Mouse (Mus musculus) cerebellum, adult 11 months (tissue): Measurements from ENCODE around the gene Nat10.

ENCODE experiments used
- DNase-seq: peaks from one replicate; pipeline ENCODE4 v3.0.0; 2022

The Nat10 gene

GRCm38 (mm10) chr2:103760906-103761716 is at the start of gene Nat10:
Gene Nat10, minus strand, starts transcription at chr2:103761270.
- DNase-seq: peak; percentile 98

DNA sequence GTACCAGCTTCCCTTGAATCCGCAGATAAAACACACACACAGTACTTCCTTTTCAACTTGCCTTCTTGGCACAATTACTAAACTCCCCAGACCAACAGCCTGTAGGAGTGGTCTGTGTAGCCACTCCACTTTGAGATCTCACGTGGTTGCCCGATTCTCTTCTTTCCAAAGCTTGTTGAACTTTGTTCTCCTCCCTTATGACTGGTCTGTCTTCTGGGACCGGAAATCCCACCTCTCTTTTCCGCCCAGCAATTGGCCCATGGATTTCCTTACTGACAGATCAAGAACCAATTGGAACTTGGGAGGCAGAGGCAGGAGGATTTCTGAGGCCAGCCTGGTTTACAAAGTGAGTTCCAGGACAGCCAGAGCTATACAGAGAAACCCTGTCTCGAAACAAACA is 49.3 kb upstream of the Nat10 start:
- DNase-seq: no peak

DNA sequence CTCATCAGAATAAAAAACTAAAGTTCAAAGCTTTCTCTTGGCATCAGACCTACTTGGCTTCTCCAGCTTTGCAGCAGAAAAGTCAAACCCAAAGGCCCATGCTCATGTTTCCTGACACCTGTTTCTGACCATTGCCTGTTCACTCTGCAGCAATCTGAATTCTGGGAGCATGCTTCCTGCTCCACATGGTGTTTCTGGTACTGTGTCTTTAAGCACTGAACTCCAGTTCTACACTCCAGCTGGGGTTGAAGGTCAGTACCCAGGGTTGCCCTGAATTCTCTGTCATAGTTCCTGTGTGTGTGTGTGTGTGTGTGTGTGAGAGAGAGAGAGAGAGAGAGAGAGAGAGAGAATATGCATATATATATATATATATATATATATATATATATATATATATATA is 47.4 kb upstream of the Nat10 start:
- no peak for DNase-seq

GRCm38 (mm10) chr2:103803770-103804530 is 42.9 kb upstream of the Nat10 start:
- DNase-seq: no peak

- DNase-seq: no peak
Measured at GRCm38 (mm10) chr2:103802422-103802821, 41.4 kb upstream of the Nat10 start.

GRCm38 (mm10) chr2:103797491-103798009 is 36.5 kb upstream of the Nat10 start, which contains the start of gene Caprin1:
Gene Caprin1, minus strand, starts transcription at chr2:103797649.
- DNase-seq: peak; percentile 94

DNA sequence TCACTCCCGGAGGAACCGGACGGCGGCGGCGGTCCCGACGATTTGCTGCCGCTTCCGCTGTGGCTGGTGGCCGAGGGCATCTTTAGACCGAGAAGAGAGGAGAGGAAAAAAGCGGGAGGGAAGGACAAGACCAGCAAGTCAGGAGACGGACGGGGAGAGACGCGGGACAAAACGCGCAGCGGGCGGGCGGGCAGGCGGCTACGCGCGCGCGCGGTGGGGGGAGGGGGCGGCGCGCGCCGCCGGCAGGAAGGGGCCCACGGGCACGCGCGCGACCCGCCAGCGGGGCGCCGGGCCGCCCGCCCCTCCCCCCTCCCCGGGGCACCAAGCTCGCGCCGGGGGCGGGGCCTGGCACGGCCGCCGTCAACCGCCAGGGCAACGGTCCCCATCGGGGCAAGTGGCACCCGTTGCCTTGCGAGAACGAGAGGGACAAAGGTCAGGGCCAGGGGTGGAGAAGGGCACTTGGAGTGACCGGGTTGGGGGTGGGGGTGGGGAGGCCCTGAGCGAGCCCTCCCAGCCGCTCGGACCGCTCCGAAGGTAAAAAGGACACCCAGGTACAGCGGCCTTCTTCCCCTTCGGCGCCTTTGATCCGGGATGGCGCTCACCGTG is 35.9 kb upstream of the Nat10 start:
- peak; percentile 72 for DNase-seq

DNA sequence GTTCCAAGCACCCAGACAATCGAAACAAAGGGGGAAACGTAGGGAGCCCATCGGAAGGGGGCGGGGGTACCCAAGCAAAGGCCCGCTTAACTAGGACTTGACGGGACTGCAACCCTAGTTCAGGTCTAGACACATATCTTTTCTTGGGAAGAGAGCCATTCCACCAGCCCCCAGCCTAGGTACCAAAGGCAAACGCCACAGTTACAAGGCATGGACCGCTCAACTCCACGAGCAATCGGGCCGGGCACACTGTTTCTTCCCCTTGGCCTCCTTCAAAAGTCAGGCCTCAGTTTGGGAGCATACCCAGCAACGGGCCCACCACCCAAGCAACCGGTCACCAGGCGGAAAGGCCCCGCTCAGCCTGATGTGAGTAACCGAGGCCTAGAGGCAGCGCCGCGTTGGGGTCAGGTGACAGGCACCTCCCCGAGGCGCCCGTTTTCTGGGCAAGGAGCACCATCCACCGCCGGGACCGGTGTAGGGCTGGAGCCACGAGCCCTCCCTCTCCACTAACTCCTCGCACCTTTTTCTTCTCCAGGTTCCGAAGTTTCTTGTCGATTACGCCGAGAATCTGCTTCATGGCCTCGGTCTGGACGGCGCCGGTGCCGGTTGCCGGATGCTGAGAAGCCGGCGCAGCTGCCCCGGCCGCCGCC is 35.3 kb upstream of the Nat10 start:
- DNase-seq: peak; percentile 54

GRCm38 (mm10) chr2:103795843-103796210 is 34.8 kb upstream of the Nat10 start:
- peak; percentile 27 for DNase-seq

DNA sequence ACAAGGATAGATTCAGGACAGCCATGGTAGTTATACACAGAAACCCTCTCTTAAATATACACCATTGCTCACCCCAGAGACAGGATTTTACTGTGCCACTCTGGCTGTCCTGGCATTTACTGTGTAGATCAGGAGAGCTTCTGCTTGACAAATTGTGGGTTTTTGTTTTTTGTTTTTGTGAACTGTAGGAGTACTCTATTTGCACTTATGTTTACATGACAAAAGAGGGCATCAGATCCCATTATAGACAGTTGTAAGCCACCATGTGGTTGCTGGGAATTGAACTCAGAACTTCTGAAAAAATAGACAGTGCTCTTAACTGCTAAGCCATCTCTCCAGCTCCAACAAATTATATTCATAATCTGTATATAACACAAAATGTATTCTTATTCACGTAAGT is 30.9 kb upstream of the Nat10 start:
- DNase-seq: no peak

- DNase-seq: no peak
Measured at GRCm38 (mm10) chr2:103785735-103786134, 24.7 kb upstream of the Nat10 start.

DNA sequence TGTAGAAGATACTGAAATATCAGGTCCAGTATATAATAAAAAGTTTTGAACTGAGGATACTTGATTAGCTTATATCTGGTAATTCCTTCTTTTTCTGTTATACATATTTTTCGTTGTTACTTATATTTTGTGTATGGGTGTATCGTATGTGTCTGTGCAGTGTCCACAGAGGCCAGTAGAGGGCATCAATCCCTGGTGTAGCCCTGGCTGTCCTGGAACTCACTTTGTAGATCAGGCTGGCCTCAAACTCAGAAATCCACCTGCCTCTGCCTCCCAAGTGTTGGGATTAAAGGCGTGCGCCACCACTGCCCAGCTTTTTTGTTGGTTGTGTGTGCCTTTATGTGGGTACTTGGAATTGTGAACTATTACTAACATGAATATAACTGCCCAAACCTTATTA is 23.6 kb upstream of the Nat10 start:
- no peak for DNase-seq

GRCm38 (mm10) chr2:103762492-103762891 is 1.4 kb upstream of the Nat10 start:
- no peak for DNase-seq

DNA sequence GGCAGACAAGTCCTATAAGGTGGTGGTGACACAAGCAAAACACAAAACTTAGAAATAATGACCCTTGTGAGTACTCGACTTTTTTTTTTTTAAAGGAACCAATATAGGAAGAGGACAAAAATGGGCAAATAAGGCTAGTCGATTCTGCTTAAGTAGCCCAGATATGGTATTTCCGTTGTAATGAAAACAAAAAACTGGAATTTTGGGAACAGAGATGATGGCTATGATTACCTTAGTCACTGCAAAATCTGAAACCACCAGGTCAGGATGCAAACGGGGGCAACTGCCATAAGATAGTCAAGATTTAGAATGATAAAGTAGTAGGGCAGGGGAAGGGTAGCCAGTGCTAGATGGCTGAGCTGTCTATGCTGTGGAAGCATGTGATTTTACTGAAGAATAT is 923 bp upstream of the Nat10 start:
- no peak for DNase-seq

DNA sequence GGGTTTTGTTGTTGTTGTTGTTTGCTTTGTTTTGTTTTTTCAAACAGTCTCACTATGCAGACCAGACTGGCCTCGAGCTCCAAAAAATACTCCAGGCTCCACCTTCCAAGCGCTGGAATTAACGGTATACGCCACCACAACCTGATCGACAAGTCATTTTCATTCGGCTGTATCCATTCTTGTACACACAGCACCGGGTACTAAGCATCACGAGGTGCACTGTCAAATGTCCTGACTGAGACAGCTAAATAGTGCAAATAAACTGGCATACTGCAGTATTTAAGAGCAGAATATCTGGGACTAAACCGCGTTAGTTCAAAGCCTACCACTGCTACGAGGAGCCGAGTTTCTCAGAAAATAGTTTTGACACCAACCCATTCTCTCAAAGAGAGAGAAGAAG is 649 bp downstream of the Nat10 start:
- no peak for DNase-seq

DNA sequence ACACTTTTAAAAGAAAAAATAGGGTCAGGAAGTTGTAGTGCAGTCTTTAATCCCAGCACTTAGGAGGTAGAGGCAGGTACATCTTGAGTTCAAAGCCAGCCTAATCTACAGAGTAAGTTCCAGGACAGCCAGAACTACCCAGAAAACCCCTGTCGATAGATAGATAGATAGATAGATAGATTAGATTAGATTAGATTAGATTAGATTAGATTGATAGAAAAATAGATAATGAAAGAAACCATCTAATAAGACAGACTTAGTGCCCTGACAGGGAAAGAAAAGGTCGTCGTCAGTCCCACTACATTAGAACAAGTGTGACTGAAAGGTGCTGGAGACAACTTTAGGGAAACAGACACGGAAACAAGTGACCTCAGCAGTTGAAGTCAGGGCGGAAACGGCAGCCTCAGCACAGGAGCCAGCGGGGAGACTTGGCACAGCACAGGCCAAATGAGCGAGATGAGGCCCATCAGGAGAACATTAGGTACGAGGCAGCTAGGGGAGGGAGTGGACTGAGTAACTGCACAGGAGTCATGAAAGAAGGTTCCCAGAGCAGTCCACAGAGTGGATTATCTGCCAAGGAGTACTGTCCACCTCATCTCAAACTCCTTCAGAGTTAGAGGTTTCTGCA is 5.5 kb downstream of the Nat10 start:
- no peak for DNase-seq

GRCm38 (mm10) chr2:103754614-103755013 is 6.5 kb downstream of the Nat10 start:
- DNase-seq: no peak

DNA sequence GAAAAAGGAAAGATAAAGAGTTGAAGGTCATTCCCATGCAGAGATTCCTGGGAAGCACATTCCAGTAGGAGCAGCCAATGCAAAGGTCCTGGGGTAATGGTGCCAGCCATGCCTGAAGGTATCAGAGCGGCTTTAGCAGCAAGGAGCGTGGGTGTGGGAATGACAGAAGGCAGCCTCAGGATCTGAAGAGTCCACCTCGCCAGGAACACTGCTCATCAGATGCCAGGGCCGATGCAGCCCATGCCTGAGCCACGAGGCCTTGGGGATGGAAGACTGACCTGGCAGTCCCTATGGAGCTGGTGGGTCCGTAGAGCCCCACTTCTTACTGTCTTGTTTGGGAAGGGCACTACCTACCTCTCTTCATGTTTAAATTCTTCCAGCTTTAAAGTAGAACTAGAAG is 9.3 kb downstream of the Nat10 start:
- DNase-seq: no peak

DNA sequence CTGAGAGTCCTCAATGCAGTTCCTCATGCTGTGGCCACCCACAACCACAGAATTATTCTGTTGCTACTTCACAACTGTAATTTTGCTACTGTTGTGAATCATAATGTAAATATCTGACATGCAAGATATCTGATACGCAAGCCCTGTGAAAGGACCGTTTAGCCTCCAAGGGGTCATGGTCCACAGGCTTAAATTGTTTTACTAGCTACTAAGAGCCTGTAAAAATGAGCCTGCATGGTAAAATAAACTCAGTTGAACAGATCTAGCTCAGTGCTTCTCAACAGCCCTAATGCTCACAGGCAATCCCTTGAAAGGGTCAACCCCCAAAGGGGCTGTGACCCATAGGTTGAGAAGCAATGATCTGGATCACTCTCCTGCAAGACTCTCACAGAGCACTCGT is 12.0 kb downstream of the Nat10 start:
- no peak for DNase-seq

GRCm38 (mm10) chr2:103747891-103748290 is 13.2 kb downstream of the Nat10 start:
- no peak for DNase-seq

- no peak for DNase-seq
Measured at GRCm38 (mm10) chr2:103746761-103747160, 14.3 kb downstream of the Nat10 start.

- no peak for DNase-seq
Measured at GRCm38 (mm10) chr2:103746096-103746495, 15.0 kb downstream of the Nat10 start.

DNA sequence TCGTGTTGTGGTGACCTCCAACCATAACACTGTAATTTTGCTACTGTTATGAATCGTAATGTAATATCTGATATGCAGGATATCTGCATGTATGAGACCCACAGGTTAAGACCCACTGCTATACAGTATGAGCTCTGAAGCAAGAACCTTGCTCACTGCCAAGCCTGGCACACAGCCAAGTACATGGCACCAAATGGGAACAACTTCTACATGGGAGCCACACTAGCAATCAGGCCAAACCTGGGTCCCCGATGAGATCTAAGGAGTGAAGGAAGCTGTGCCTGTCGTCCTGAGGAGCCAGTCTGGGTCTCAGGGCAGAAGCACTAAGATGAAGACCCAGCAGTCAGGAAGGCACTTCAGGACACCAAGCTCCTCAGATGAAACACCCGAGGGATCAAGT is 15.6 kb downstream of the Nat10 start:
- DNase-seq: no peak
